Mouse (Mus musculus) C2C12 (cell line): Measurements from ENCODE around the gene Exo5. TPM values are rescaled to one million over a fixed set of nuclear protein-coding genes. Genes with fewer than 3 reads are reported as not detected.
A peak's percentile ranks its signal among the peaks of the same experiment; 100 is the strongest.

ENCODE experiments used
- H3K27me3 ChIP-seq: one replicate; pipeline ENCODE4 v1.6.1; 2011; ENCODE audit not compliant: control insufficient read depth, insufficient read depth, insufficient read length
- H3K36me3 ChIP-seq: one replicate; pipeline ENCODE4 v1.6.1; 2011; ENCODE audit not compliant: control insufficient read depth, insufficient read depth
- H3K4me3 ChIP-seq: one replicate; pipeline ENCODE4 v1.5.1; 2011; ENCODE audit warnings: mild to moderate bottlenecking, control low read depth; ENCODE audit not compliant: poor library complexity, insufficient read depth, severe bottlenecking
- H3K79me2 ChIP-seq: one replicate; pipeline ENCODE4 v1.6.1; 2011; ENCODE audit not compliant: control insufficient read depth, insufficient read depth
- H3K79me3 ChIP-seq: one replicate; pipeline ENCODE4 v1.6.1; 2011; ENCODE audit warnings: low read depth, control low read depth
- H3ac ChIP-seq: one replicate; pipeline ENCODE3; 2011; ENCODE audit warnings: low read depth; ENCODE audit not compliant: control insufficient read depth, insufficient read length
- CEBPB ChIP-seq: IDR thresholded peaks from one replicate; pipeline ENCODE4 v1.6.1; 2011; ENCODE audit warnings: low read depth, mild to moderate bottlenecking, control low read depth, moderate library complexity
- CTCF ChIP-seq: IDR thresholded peaks from one replicate; pipeline ENCODE4 v1.5.1; 2011; ENCODE audit not compliant: control insufficient read depth, insufficient read depth, insufficient read length
- FOSL1 ChIP-seq: IDR thresholded peaks from one replicate; pipeline ENCODE4 v1.8.0; 2011; ENCODE audit warnings: mild to moderate bottlenecking, low read length; ENCODE audit not compliant: poor library complexity, insufficient read depth, severe bottlenecking
- MAX ChIP-seq: IDR thresholded peaks from one replicate; pipeline ENCODE4 v1.6.1; 2011; ENCODE audit warnings: mild to moderate bottlenecking, control low read depth
- MYOD1 ChIP-seq: IDR thresholded peaks from one replicate; pipeline ENCODE4 v1.6.1; 2011; ENCODE audit warnings: low read depth; ENCODE audit not compliant: control insufficient read depth, insufficient read length
- MYOG ChIP-seq: IDR thresholded peaks from one replicate; pipeline ENCODE4 v1.6.1; 2011; ENCODE audit not compliant: control insufficient read depth, insufficient read length; ENCODE audit errors: extremely low read depth
- USF1 ChIP-seq: IDR thresholded peaks from one replicate; pipeline ENCODE4 v1.6.1; 2011; ENCODE audit warnings: low read depth, mild to moderate bottlenecking, control low read depth, moderate library complexity
- microRNA-seq: library from miRNA; unstranded; fragments of <30 nt; microRNA quantifications from one replicate; pipeline ENCODE4, GENCODE M21; 2019; ENCODE audit warnings: borderline microRNAs expressed
- polyA plus RNA-seq: library from polyadenylated mRNA; unstranded; fragments of >200 nt; fragmentation: generic; extraction: Trizol; gene quantifications from one replicate; pipeline ENCODE4 v1.2.1, GENCODE M21; 2012; ENCODE audit warnings: missing spikeins

The Exo5 gene
- polyA plus RNA-seq, 1 experiment, result 14.1 TPM

- H3K27me3 ChIP-seq, result peaks cover 10% of the 10 kb centered on the region
- H3K79me2 ChIP-seq, result no peaks in the 10 kb centered on the region
- H3K36me3 ChIP-seq, result no peaks in the 10 kb centered on the region
- no peak for TF ChIP-seq USF1
- TF ChIP-seq FOSL1, result no peak
- no peak for TF ChIP-seq CTCF
- TF ChIP-seq MAX, result no peak
- no peak for TF ChIP-seq MYOD1
- TF ChIP-seq CEBPB, result no peak
- TF ChIP-seq MYOG, result no peak
- no peak overlapping the region for H3K4me3 ChIP-seq
- H3ac ChIP-seq, result no peak overlapping the region
- H3K79me3 ChIP-seq, result no peaks in the 10 kb centered on the region
Observed at GRCm38 (mm10) chr4:120882002-120882625, 42.7 kb downstream of the Exo5 start.

- Histone ChIP-seq H3K36me3 (no peaks in the 10 kb centered on the region), H3K27me3 (peaks cover 6% of the 10 kb centered on the region), H3K79me2 (no peaks in the 10 kb centered on the region), H3K79me3 (no peaks in the 10 kb centered on the region), H3ac (no peak overlapping the region), H3K4me3 (no peak overlapping the region)
- TF ChIP-seq CTCF, result no peak
- no peak for TF ChIP-seq CEBPB
- TF ChIP-seq USF1, result no peak
- TF ChIP-seq MYOG, result no peak
- TF ChIP-seq MYOD1, result no peak
- TF ChIP-seq MAX, result no peak
- no peak for TF ChIP-seq FOSL1
Observed at GRCm38 (mm10) chr4:120880731-120881432, 43.9 kb downstream of the Exo5 start.

DNA sequence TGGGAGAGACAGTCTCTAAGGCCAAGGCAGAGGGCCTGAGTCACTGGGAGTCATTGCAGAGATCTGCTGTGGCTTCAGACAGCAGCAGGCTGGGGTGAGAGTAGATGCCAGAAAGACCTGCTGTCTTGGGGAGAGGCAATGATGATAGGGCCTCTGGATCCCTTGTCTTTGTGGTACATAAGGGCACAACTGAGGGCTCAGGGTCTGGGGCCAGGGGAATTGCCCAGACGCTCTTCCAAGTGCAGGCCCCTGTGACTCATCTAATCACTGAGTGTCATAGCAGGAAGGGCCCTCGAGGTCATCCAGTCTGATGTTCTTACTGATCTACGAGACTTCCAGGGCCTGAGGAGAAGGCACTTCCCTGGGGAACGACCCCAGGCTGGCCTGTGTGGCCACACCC, 45.4 kb downstream of the Exo5 start:
- Histone ChIP-seq H3K4me3 (no peak overlapping the region), H3K27me3 (peaks cover 13% of the 10 kb centered on the region), H3K79me3 (no peaks in the 10 kb centered on the region), H3K79me2 (no peaks in the 10 kb centered on the region), H3ac (no peak overlapping the region), H3K36me3 (no peaks in the 10 kb centered on the region)
- no peak for TF ChIP-seq FOSL1
- TF ChIP-seq MYOG, result no peak
- peak; percentile 9 for TF ChIP-seq MYOD1
- no peak for TF ChIP-seq USF1

DNA sequence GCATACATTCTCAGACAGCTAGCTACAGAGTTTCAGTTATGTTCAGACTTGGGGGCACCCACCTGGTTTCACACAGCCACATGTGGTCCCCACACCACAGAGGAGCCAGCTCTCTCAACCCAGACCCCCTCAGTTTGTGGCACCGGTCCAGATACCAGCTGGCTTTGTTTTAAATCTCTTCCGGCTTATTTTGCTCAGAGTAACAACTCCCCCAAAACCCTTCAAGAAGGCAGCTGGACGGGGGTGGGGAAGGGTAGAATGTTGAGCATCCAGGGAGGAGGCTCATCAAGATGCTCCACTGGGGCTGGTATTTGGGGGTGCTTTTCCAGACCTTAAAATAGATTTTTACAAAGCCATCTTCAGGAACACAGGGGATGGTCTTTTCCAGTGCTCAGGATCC, 46.1 kb downstream of the Exo5 start:
- no peaks in the 10 kb centered on the region for H3K79me2 ChIP-seq
- no peaks in the 10 kb centered on the region for H3K79me3 ChIP-seq
- TF ChIP-seq MAX (no peak), MYOD1 (no peak), MYOG (no peak), CEBPB (no peak), USF1 (no peak), FOSL1 (no peak), CTCF (no peak)
- H3ac ChIP-seq, result no peak overlapping the region
- no peaks in the 10 kb centered on the region for H3K36me3 ChIP-seq
- H3K27me3 ChIP-seq, result peaks cover 20% of the 10 kb centered on the region
- no peak overlapping the region for H3K4me3 ChIP-seq

- Histone ChIP-seq H3K27me3 (peaks cover 45% of the 10 kb centered on the region), H3K79me3 (no peaks in the 10 kb centered on the region), H3K79me2 (no peaks in the 10 kb centered on the region), H3ac (no peak overlapping the region), H3K4me3 (no peak overlapping the region), H3K36me3 (no peaks in the 10 kb centered on the region)
- no peak for TF ChIP-seq CTCF
- TF ChIP-seq MYOG, result no peak
- no peak for TF ChIP-seq FOSL1
- TF ChIP-seq MYOD1, result no peak
- TF ChIP-seq CEBPB, result no peak
- no peak for TF ChIP-seq MAX
- no peak for TF ChIP-seq USF1
Observed at GRCm38 (mm10) chr4:120875961-120876360, 48.9 kb downstream of the Exo5 start.

Small RNAs within 50 kb of the gene (microRNA-seq; reads per million reads assigned to microRNA genes)
- gene Mir7015, result not detected

Other genes with a start within 250 kb of the Exo5 start
- gene Kcnq4, start 176.4 kb downstream of the Exo5 start, polyA plus RNA-seq, result 0.75 TPM
- gene Nfyc, start 93.4 kb downstream of the Exo5 start, polyA plus RNA-seq, result 71.5 TPM
- 0.01 TPM for gene Rims3, start 70.2 kb downstream of the Exo5 start, polyA plus RNA-seq
- gene Zfp69, start 26.7 kb upstream of the Exo5 start, polyA plus RNA-seq, result 1.1 TPM
- 34.3 TPM for gene Smap2, start 92.2 kb upstream of the Exo5 start, polyA plus RNA-seq
- gene Col9a2, start 114.4 kb upstream of the Exo5 start, polyA plus RNA-seq, result not detected
- gene Zmpste24, start 173.2 kb upstream of the Exo5 start, polyA plus RNA-seq, result 24.8 TPM
- not detected for gene Tmco2, start 184.2 kb upstream of the Exo5 start, polyA plus RNA-seq